Mouse (Mus musculus) ovary, postnatal 10 days (tissue): Measurements from ENCODE around the gene Gpi1.
"Not testable (repeated sequence)": the region's sequence is repeated elsewhere in the genome, so short reads cannot be mapped to it uniquely, and the experiment has no call there.

Experiments
- DNase-seq: peaks from one replicate; pipeline ENCODE4 v3.0.0; 2022; ENCODE audit warnings: low spot score

The Gpi1 gene

GRCm38 (mm10) chr7:34183356-34183755 is 46.8 kb downstream of the Gpi1 start:
- no peak for DNase-seq

GRCm38 (mm10) chr7:34176241-34176640 is 53.9 kb downstream of the Gpi1 start:
- not testable (repeated sequence) for DNase-seq

- DNase-seq, result no peak
Measured at GRCm38 (mm10) chr7:34172251-34172650, 57.9 kb downstream of the Gpi1 start.

- DNase-seq, result no peak
Measured at GRCm38 (mm10) chr7:34169454-34169853, 60.7 kb downstream of the Gpi1 start, which contains the start of gene Uba2. Gene Uba2, minus strand, starts transcription at chr7:34169599.

- peak; percentile 86 for DNase-seq
Measured at GRCm38 (mm10) chr7:34168470-34169251, 61.5 kb downstream of the Gpi1 start.

GRCm38 (mm10) chr7:34167766-34168469 is 62.2 kb downstream of the Gpi1 start:
- DNase-seq, result no peak

- no peak for DNase-seq
Measured at GRCm38 (mm10) chr7:34166850-34167249, 63.3 kb downstream of the Gpi1 start.

GRCm38 (mm10) chr7:34165999-34166398 is 64.1 kb downstream of the Gpi1 start:
- DNase-seq, result no peak

GRCm38 (mm10) chr7:34164671-34165070 is 65.5 kb downstream of the Gpi1 start:
- DNase-seq, result no peak

GRCm38 (mm10) chr7:34159167-34159566 is 71.0 kb downstream of the Gpi1 start:
- no peak for DNase-seq

- DNase-seq, result no peak
Measured at GRCm38 (mm10) chr7:34157994-34158393, 72.1 kb downstream of the Gpi1 start.
